Mouse (Mus musculus): Measurements from ENCODE around the gene Akr1b8.
"Not testable (repeated sequence)": the region's sequence is repeated elsewhere in the genome, so short reads cannot be mapped to it uniquely, and the experiment has no call there.

DNA sequence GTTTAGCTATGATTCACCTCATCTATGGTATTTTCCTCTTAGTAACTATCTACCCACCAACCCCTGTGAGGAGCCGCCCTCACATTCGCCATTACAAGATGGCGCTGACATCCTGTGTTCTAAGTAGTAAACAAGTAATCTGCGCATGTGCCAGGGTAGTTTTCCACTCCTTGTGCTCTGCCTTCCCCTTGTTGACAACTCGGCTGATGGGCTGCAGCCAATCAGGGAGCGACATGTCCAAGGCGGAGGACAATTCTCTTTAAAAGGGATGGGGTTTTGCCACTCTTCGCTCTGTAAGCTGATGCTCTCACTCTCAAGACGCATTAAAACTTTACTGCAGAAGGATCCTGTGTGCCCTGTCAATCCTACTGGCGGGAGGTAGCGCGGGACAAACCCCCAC lies 22.1 kb upstream of the Akr1b8 start:
- not testable (repeated sequence) for TF ChIP-seq POLR2A (IDR thresholded peaks at IDR 0.05; ENCODE audit: low read depth, low read length); CTCF (IDR thresholded peaks at IDR 0.05; ENCODE audit: borderline replicate concordance, insufficient read depth, low read length)

All from embryonic fibroblast, embryonic 13.5 days (primary cell).